Mouse (Mus musculus): ENCODE measurements around the gene Mrtfb. TPM values are rescaled to one million over a fixed set of nuclear protein-coding genes. Genes with fewer than 3 reads are reported as not detected.

Mrtfb gene
- total RNA-seq, 2 experiments from 2014 or later = 23.3 to 33.0 TPM

GRCm38 (mm10) chr16:13360208-13360607 lies 103.9 kb downstream of the Mrtfb start:
- Histone ChIP-seq H3K4me3 (peak overlapping the region; percentile 74), H3K27ac (peak overlapping the region; percentile 89)
- DNase-seq = no peak
- intact Hi-C loops (cut with DNase I) = no loop called here
- TF ChIP-seq CTCF (IDR thresholded peaks at IDR 0.05) = no peak

- TF ChIP-seq CTCF (IDR thresholded peaks at IDR 0.05) = no peak
- peak overlapping the region; percentile 74 for H3K4me3 ChIP-seq
- no peak for DNase-seq
- intact Hi-C loops (cut with DNase I) = no loop called here
- H3K27ac ChIP-seq = peak overlapping the region; percentile 89
Observed at GRCm38 (mm10) chr16:13360835-13361234, 104.6 kb downstream of the Mrtfb start.

- DNase-seq = no peak
- Histone ChIP-seq H3K27ac (peak overlapping the region; percentile 38; the same call in 1 of the 2 replicates), H3K4me3 (no peak overlapping the region)
- intact Hi-C loops (cut with DNase I) = no loop called here
- TF ChIP-seq CTCF (IDR thresholded peaks at IDR 0.05) = no peak
Observed at GRCm38 (mm10) chr16:13363141-13363540, 106.9 kb downstream of the Mrtfb start.

- Histone ChIP-seq H3K27ac (no peak overlapping the region), H3K4me3 (no peak overlapping the region)
- no peak for TF ChIP-seq CTCF (IDR thresholded peaks at IDR 0.05)
- DNase-seq = no peak
- intact Hi-C loops (cut with DNase I) = no loop called here
Observed at GRCm38 (mm10) chr16:13364145-13364544, 107.9 kb downstream of the Mrtfb start.

- Histone ChIP-seq H3K27ac (peak overlapping the region; percentile 68), H3K4me3 (no peak overlapping the region)
- no peak for DNase-seq
- intact Hi-C loops (cut with DNase I) = no loop called here
- no peak for TF ChIP-seq CTCF (IDR thresholded peaks at IDR 0.05)
Observed at GRCm38 (mm10) chr16:13366256-13366655, 110.0 kb downstream of the Mrtfb start.

- Histone ChIP-seq H3K27ac (peak overlapping the region; percentile 68), H3K4me3 (no peak overlapping the region)
- no peak for TF ChIP-seq CTCF (IDR thresholded peaks at IDR 0.05)
- intact Hi-C loops (cut with DNase I) = no loop called here
- DNase-seq = no peak
Observed at GRCm38 (mm10) chr16:13366802-13367465, 110.7 kb downstream of the Mrtfb start.

GRCm38 (mm10) chr16:13367466-13367856 lies 111.2 kb downstream of the Mrtfb start:
- no peak overlapping the region for H3K4me3 ChIP-seq
- intact Hi-C loops (cut with DNase I) = no loop called here
- DNase-seq = no peak
- TF ChIP-seq CTCF (IDR thresholded peaks at IDR 0.05) = no peak
- H3K27ac ChIP-seq = peak overlapping the region; percentile 68

- Histone ChIP-seq H3K4me3 (no peak overlapping the region), H3K27ac (no peak overlapping the region)
- intact Hi-C loops (cut with DNase I) = no loop called here
- DNase-seq = no peak
- TF ChIP-seq CTCF (IDR thresholded peaks at IDR 0.05) = no peak
Observed at GRCm38 (mm10) chr16:13368645-13369044, 112.4 kb downstream of the Mrtfb start.

GRCm38 (mm10) chr16:13371740-13372287 lies 115.5 kb downstream of the Mrtfb start:
- peak; percentile 95 for DNase-seq
- Histone ChIP-seq H3K4me3 (peak overlapping the region; percentile 39), H3K27ac (peak overlapping the region; percentile 85)
- intact Hi-C loops (cut with DNase I) = no loop called here
- no peak for TF ChIP-seq CTCF (IDR thresholded peaks at IDR 0.05)

GRCm38 (mm10) chr16:13372899-13373533 lies 116.7 kb downstream of the Mrtfb start:
- Histone ChIP-seq H3K4me3 (no peak overlapping the region), H3K27ac (peak overlapping the region; percentile 85)
- intact Hi-C loops (cut with DNase I) = no loop called here
- no peak for DNase-seq
- TF ChIP-seq CTCF (IDR thresholded peaks at IDR 0.05) = no peak

GRCm38 (mm10) chr16:13376947-13377486 lies 120.7 kb downstream of the Mrtfb start:
- no peak for DNase-seq
- no peak for TF ChIP-seq CTCF (IDR thresholded peaks at IDR 0.05)
- peak overlapping the region; percentile 75 for H3K27ac ChIP-seq
- no peak overlapping the region for H3K4me3 ChIP-seq
- intact Hi-C loops (cut with DNase I) = no loop called here

- peak overlapping the region; percentile 75 for H3K27ac ChIP-seq
- intact Hi-C loops (cut with DNase I) = no loop called here
- TF ChIP-seq CTCF (IDR thresholded peaks at IDR 0.05) = no peak
- no peak for DNase-seq
- H3K4me3 ChIP-seq = no peak overlapping the region
Observed at GRCm38 (mm10) chr16:13378157-13378556, 121.9 kb downstream of the Mrtfb start.

GRCm38 (mm10) chr16:13379865-13380264 lies 123.6 kb downstream of the Mrtfb start:
- no peak for TF ChIP-seq CTCF (IDR thresholded peaks at IDR 0.05)
- no peak overlapping the region for H3K27ac ChIP-seq
- no peak overlapping the region for H3K4me3 ChIP-seq
- intact Hi-C loops (cut with DNase I) = no loop called here
- DNase-seq = no peak

Measured in gastrocnemius, adult 2 months (tissue).